Mouse (Mus musculus) stomach, postnatal 0 days (tissue): ENCODE measurements around the gene Dcun1d4. TPM values are rescaled to one million over a fixed set of nuclear protein-coding genes. Genes with fewer than 3 reads are reported as not detected.

Experiments
- ATAC-seq: fragments of 200-750 bp; cut with Nextera tagmentation; 2 replicates; pipeline ENCODE4 v1.8.0; 2017; ENCODE audit not compliant: low FRiP score, low TSS enrichment
- DNase-seq: peaks from one replicate; pipeline ENCODE4 v3.0.0-alpha.2; 2016; ENCODE audit warnings: low spot score
- H3K27ac ChIP-seq: fragments of 300-500 bp; sonication (generic); replicated peaks from 2 replicates; pipeline ENCODE4 v1.5.1; 2014; ENCODE audit warnings: mild to moderate bottlenecking, control low read depth
- H3K27me3 ChIP-seq: fragments of 300-500 bp; sonication (generic); 2 replicates; pipeline ENCODE4 v1.6.1; 2014; ENCODE audit warnings: low read length; ENCODE audit not compliant: control insufficient read depth, insufficient read depth
- H3K36me3 ChIP-seq: fragments of 300-500 bp; sonication (generic); 2 replicates; pipeline ENCODE4 v1.6.1; 2014; ENCODE audit warnings: low read length, mixed read lengths; ENCODE audit not compliant: control insufficient read depth, insufficient read depth
- H3K4me1 ChIP-seq: fragments of 300-500 bp; sonication (generic); replicated peaks from 2 replicates; pipeline ENCODE4 v1.6.1; 2014; ENCODE audit warnings: antibody characterized with exemption; ENCODE audit not compliant: control insufficient read depth, insufficient read depth
- H3K4me2 ChIP-seq: fragments of 300-500 bp; sonication (generic); replicated peaks from 2 replicates; pipeline ENCODE4 v1.6.1; 2014; ENCODE audit warnings: low read depth, mild to moderate bottlenecking, control low read depth, moderate library complexity
- H3K4me3 ChIP-seq: fragments of 300-500 bp; sonication (generic); 2 replicates; pipeline ENCODE4 v1.5.1; 2014; ENCODE audit warnings: low read depth, low read length, control low read depth
- H3K9ac ChIP-seq: fragments of 300-500 bp; sonication (generic); 2 replicates; pipeline ENCODE4 v1.6.1; 2014; ENCODE audit warnings: mild to moderate bottlenecking, low read length, control low read depth, mixed read lengths
- H3K9me3 ChIP-seq: fragments of 300-500 bp; sonication (generic); 2 replicates; pipeline ENCODE4 v1.6.1; 2016; ENCODE audit warnings: low read length; ENCODE audit not compliant: control insufficient read depth
- CTCF ChIP-seq: IDR thresholded peaks from 2 replicates; pipeline ENCODE4 v1.5.1; 2016; ENCODE audit warnings: antibody characterized with exemption, low read depth, mild to moderate bottlenecking, moderate library complexity
- EP300 ChIP-seq: optimal IDR thresholded peaks from 2 replicates; pipeline ENCODE3; 2016; ENCODE audit warnings: antibody characterized with exemption
- WGBS: fragments of 180-500 bp; shearing (Covaris S2); extraction: QIAGEN DNeasy Blood & Tissue Kit; methylation state at CpG from one replicate; pipeline ENCODE4 v1.1.7; 2014; 5-methylcytosine and 5-hydroxymethylcytosine counted together
- polyA plus RNA-seq: library from polyadenylated mRNA; unstranded; fragments of >200 nt; fragmentation: Nextera tagmentation; extraction: Ambion mirVana; gene quantifications from 2 replicates; pipeline ENCODE4 v1.2.1, GENCODE M21; 2015

The Dcun1d4 gene
- polyA plus RNA-seq, 1 experiment from 2014 or later: 10.8 TPM

GRCm38 (mm10) chr5:73556733-73557425, 76.1 kb downstream of the Dcun1d4 start:
- Histone ChIP-seq H3K27ac (no peak overlapping the region), H3K9me3 (no peaks in the 10 kb centered on the region), H3K4me2 (no peak overlapping the region), H3K36me3 (no peaks in the 10 kb centered on the region; the same call in 1 of the 2 replicates), H3K4me1 (no peaks in the 10 kb centered on the region), H3K27me3 (no peaks in the 10 kb centered on the region), H3K9ac (no peak overlapping the region), H3K4me3 (no peak overlapping the region)
- WGBS: 70% methylated on average over 12 of the region's 12 CpGs
- TF ChIP-seq CTCF (no peak), EP300 (no peak)
- DNase-seq (no peak), ATAC-seq (no peak)

DNA sequence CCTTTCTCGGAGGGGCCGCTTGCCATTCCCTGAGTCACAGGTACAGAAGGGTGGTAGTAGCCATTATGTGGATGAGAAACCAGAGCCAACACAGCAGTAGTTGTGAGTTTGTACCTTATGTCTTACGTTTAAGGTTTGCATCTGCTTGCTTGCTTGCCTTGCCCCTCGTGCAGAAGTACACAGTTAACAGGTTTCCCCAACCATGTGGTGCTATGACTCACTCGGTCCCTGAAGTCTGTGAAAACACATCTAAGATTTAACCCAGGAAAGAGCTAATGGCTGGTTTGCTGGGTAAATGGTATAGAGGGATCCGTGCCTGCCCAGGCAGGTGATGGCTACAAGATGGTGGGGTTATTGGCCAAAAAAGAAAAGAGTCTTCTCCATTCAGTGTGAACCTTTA, 78.0 kb downstream of the Dcun1d4 start:
- no peak for TF ChIP-seq CTCF
- TF ChIP-seq EP300: no peak
- no peak for ATAC-seq
- Histone ChIP-seq H3K27me3 (no peaks in the 10 kb centered on the region), H3K27ac (no peak overlapping the region), H3K9me3 (no peaks in the 10 kb centered on the region), H3K4me1 (no peaks in the 10 kb centered on the region), H3K36me3 (no peaks in the 10 kb centered on the region; the same call in 1 of the 2 replicates), H3K9ac (no peak overlapping the region), H3K4me3 (no peak overlapping the region), H3K4me2 (no peak overlapping the region)
- WGBS: 81% methylated on average over 6 of the region's 6 CpGs
- no peak for DNase-seq

GRCm38 (mm10) chr5:73564038-73564437, 83.2 kb downstream of the Dcun1d4 start:
- no peak overlapping the region for H3K27ac ChIP-seq
- H3K4me1 ChIP-seq: no peaks in the 10 kb centered on the region
- H3K9me3 ChIP-seq: no peaks in the 10 kb centered on the region
- no peaks in the 10 kb centered on the region for H3K27me3 ChIP-seq
- WGBS: 81% methylated on average over 6 of the region's 6 CpGs
- no peak for DNase-seq
- H3K36me3 ChIP-seq: no peaks in the 10 kb centered on the region; the same call in 1 of the 2 replicates
- H3K4me3 ChIP-seq: no peak overlapping the region
- H3K4me2 ChIP-seq: no peak overlapping the region
- TF ChIP-seq EP300 (no peak), CTCF (no peak)
- no peak overlapping the region for H3K9ac ChIP-seq
- no peak for ATAC-seq

DNA sequence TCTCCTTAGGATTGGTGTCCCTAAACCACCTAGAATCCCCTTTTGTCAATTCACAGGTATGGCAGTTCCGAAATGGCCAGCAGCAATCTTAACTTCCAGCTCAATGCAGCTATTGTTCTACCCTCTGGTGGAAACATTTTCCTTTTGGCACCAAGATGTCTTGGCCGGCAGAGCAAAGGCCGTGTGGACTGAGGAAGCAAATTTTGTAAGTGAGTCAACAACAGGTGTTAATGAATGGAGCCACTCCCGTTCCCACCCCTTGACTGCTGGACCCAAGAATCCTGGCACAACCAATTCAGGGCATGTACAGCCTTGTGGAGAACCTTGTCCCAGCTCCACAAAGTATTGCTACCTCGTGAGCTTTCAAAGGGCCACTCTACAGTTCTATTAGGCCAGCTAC, 85.3 kb downstream of the Dcun1d4 start:
- Histone ChIP-seq H3K27me3 (no peaks in the 10 kb centered on the region), H3K4me3 (no peak overlapping the region), H3K36me3 (no peaks in the 10 kb centered on the region; the same call in 1 of the 2 replicates), H3K9me3 (no peaks in the 10 kb centered on the region), H3K4me2 (no peak overlapping the region), H3K9ac (no peak overlapping the region), H3K4me1 (no peaks in the 10 kb centered on the region), H3K27ac (peak overlapping the region; percentile 65)
- peak; percentile 81 for DNase-seq
- 55% methylated on average over 5 of the region's 5 CpGs for WGBS
- TF ChIP-seq EP300: no peak
- TF ChIP-seq CTCF: 0 out of 2 replicates have a peak, but pooled peaks have one; percentile 13
- ATAC-seq: peak; percentile 96

- H3K9me3 ChIP-seq: no peaks in the 10 kb centered on the region
- TF ChIP-seq EP300 (no peak), CTCF (no peak)
- no peak overlapping the region for H3K9ac ChIP-seq
- H3K4me3 ChIP-seq: no peak overlapping the region
- H3K4me1 ChIP-seq: no peaks in the 10 kb centered on the region
- H3K4me2 ChIP-seq: no peak overlapping the region
- no peaks in the 10 kb centered on the region for H3K36me3 ChIP-seq
- H3K27me3 ChIP-seq: no peaks in the 10 kb centered on the region
- peak overlapping the region; percentile 58 for H3K27ac ChIP-seq
- 63% methylated on average over 4 of the region's 4 CpGs for WGBS
- DNase-seq: no peak
- ATAC-seq: no peak
Observed at GRCm38 (mm10) chr5:73566892-73567291, 86.1 kb downstream of the Dcun1d4 start.

DNA sequence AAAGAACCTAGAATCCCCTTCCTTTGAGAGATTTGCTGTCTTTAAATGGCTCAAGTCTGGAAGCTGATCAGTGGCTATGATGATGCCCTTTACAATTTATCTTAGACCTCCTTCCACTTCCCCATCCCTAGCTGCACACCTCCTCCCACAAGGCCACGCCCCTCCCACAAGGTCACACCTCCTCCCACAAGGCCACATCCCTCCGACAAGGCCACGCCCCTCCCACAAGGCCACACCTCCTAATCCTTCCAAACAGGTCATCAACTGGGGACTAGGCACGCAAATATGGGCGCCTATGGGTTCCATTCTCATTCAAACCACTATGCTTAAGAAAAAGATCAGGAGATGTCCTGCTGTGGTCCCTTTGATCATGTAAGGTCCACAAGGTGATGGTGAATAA, 88.4 kb downstream of the Dcun1d4 start:
- ATAC-seq (no peak), DNase-seq (no peak)
- no peak overlapping the region for H3K4me2 ChIP-seq
- 80% methylated on average over 5 of the region's 5 CpGs for WGBS
- H3K9ac ChIP-seq: no peak overlapping the region
- no peak overlapping the region for H3K27ac ChIP-seq
- H3K27me3 ChIP-seq: no peaks in the 10 kb centered on the region
- H3K9me3 ChIP-seq: no peaks in the 10 kb centered on the region
- no peaks in the 10 kb centered on the region for H3K4me1 ChIP-seq
- TF ChIP-seq EP300 (no peak), CTCF (no peak)
- H3K36me3 ChIP-seq: no peaks in the 10 kb centered on the region
- H3K4me3 ChIP-seq: no peak overlapping the region
